Mouse (Mus musculus) forebrain, embryonic 13.5 days (tissue): Measurements from ENCODE around the gene Nox1. TPM values are rescaled to one million over a fixed set of nuclear protein-coding genes. Genes with fewer than 3 reads are reported as not detected.
A peak's percentile ranks its signal among the peaks of the same experiment; 100 is the strongest.

ENCODE experiments used
- ATAC-seq: fragments of 200-750 bp; cut with Nextera tagmentation; 2 replicates; pipeline ENCODE4 v1.8.0; 2017
- H3K27ac ChIP-seq: fragments of 300-500 bp; sonication (generic); 2 replicates; pipeline ENCODE4 v1.5.1; 2015; ENCODE audit warnings: inconsistent platforms, mild to moderate bottlenecking, moderate library complexity
- H3K27me3 ChIP-seq: fragments of 300-500 bp; sonication (generic); 2 replicates; pipeline ENCODE4 v1.6.1; 2015; ENCODE audit warnings: mild to moderate bottlenecking, inconsistent platforms
- H3K36me3 ChIP-seq: fragments of 300-500 bp; sonication (generic); 2 replicates; pipeline ENCODE4 v1.6.1; 2015; ENCODE audit warnings: mild to moderate bottlenecking, inconsistent platforms; ENCODE audit not compliant: poor library complexity, severe bottlenecking
- H3K4me1 ChIP-seq: fragments of 300-500 bp; sonication (generic); 2 replicates; pipeline ENCODE4 v1.6.1; 2015; ENCODE audit warnings: inconsistent platforms
- H3K4me2 ChIP-seq: fragments of 300-500 bp; sonication (generic); 2 replicates; pipeline ENCODE4 v1.6.1; 2015; ENCODE audit warnings: inconsistent platforms, mild to moderate bottlenecking, moderate library complexity
- H3K4me3 ChIP-seq: fragments of 300-500 bp; sonication (generic); 2 replicates; pipeline ENCODE4 v1.5.1; 2015; ENCODE audit warnings: mild to moderate bottlenecking, inconsistent platforms
- H3K9ac ChIP-seq: fragments of 300-500 bp; sonication (generic); 2 replicates; pipeline ENCODE4 v1.6.1; 2015; ENCODE audit warnings: mild to moderate bottlenecking, inconsistent platforms
- H3K9me3 ChIP-seq: fragments of 300-500 bp; sonication (generic); replicated peaks from 2 replicates; pipeline ENCODE4 v1.6.1; 2016; ENCODE audit warnings: inconsistent platforms
- WGBS: fragments of 180-500 bp; shearing (Covaris S2); methylation state at CpG from one replicate; pipeline ENCODE4 v1.1.7; 2015; 5-methylcytosine and 5-hydroxymethylcytosine counted together
- microRNA-seq: library from miRNA; unstranded; fragments of <30 nt; microRNA quantifications from one replicate; pipeline ENCODE4, GENCODE M21; 2016
- polyA plus RNA-seq: library from polyadenylated mRNA; unstranded; fragments of >200 nt; fragmentation: Nextera tagmentation; extraction: Ambion mirVana; gene quantifications from 2 replicates; pipeline ENCODE4 v1.2.1, GENCODE M21; 2015

Nox1 gene
- polyA plus RNA-seq, 1 experiment from 2014 or later: 0.21 TPM

GRCm38 (mm10) chrX:134111767-134112166 lies 110.0 kb downstream of the Nox1 start:
- no peaks in the 10 kb centered on the region for H3K36me3 ChIP-seq
- no peak overlapping the region for H3K4me2 ChIP-seq
- no peaks in the 10 kb centered on the region for H3K9me3 ChIP-seq
- no peak for ATAC-seq
- no peaks in the 10 kb centered on the region for H3K27me3 ChIP-seq
- H3K27ac ChIP-seq: no peak overlapping the region
- no peak overlapping the region for H3K4me3 ChIP-seq
- H3K9ac ChIP-seq: no peak overlapping the region
- WGBS: 91% methylated on average over 3 of the region's 3 CpGs
- no peaks in the 10 kb centered on the region for H3K4me1 ChIP-seq

DNA sequence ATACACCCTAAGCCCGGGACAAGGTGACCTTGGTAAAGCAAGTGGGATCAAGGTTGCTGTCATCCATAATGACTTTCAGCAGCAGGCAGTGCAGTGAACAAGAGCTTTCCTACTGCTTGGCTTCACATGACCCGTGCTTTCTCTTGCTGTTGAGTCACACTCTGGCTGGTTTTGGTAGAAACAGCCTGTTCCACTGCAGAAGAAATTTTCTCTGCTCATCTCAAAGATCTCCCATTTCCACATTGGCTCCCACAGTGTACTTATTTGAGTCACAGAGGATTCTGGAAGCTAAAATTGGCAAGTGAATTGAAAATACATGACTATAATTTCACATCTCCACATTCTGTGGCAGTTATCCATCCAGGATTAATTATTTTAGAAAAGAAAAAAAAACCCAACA lies 119.1 kb downstream of the Nox1 start:
- ATAC-seq: no peak
- Histone ChIP-seq H3K9ac (no peak overlapping the region), H3K27me3 (no peaks in the 10 kb centered on the region), H3K4me3 (no peak overlapping the region), H3K4me1 (no peaks in the 10 kb centered on the region), H3K36me3 (no peaks in the 10 kb centered on the region), H3K27ac (no peak overlapping the region), H3K9me3 (no peaks in the 10 kb centered on the region), H3K4me2 (no peak overlapping the region)
- WGBS: 69% methylated on average over 2 of the region's 2 CpGs

- Histone ChIP-seq H3K4me3 (no peak overlapping the region), H3K4me2 (no peak overlapping the region), H3K4me1 (no peaks in the 10 kb centered on the region), H3K27ac (no peak overlapping the region), H3K9me3 (no peaks in the 10 kb centered on the region), H3K27me3 (no peaks in the 10 kb centered on the region), H3K9ac (no peak overlapping the region), H3K36me3 (peaks cover 23% of the 10 kb centered on the region; the same call in 1 of the 2 replicates)
- WGBS: 57% methylated on average over 1 of the region's 1 CpGs
- ATAC-seq: peak; percentile 74
These were observed 136.3 kb downstream of the Nox1 start for GRCm38 (mm10) chrX:134085453-134085852.

DNA sequence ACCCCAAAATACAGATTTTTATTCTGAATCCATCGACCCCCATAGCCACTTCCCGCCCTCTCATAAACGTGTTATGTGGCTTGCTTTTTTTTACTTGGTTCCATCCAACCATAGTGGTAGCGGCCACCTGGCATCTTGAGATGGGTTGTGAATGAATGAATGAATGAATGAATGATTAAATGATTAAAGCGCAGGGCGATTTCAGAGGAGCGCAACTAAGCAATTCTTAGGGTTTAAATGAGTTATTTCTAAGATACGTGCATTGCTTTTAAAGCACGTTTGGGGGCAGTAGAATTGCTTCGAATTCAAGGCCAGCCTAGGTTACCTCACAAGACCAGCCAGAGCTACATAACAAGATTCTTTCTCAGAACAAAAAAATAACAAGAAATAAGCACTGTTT lies 162.0 kb downstream of the Nox1 start:
- peak overlapping the region; percentile 73 for H3K9ac ChIP-seq
- no peaks in the 10 kb centered on the region for H3K9me3 ChIP-seq
- H3K4me1 ChIP-seq: peaks cover 7% of the 10 kb centered on the region; the same call in 1 of the 2 replicates
- peak overlapping the region; percentile 54 for H3K4me3 ChIP-seq
- H3K36me3 ChIP-seq: peaks cover 17% of the 10 kb centered on the region
- no peak; the same call in 1 of the 2 replicates for ATAC-seq
- WGBS: 16% methylated on average over 10 of the region's 10 CpGs
- H3K27ac ChIP-seq: peak overlapping the region; percentile 91
- no peaks in the 10 kb centered on the region for H3K27me3 ChIP-seq
- H3K4me2 ChIP-seq: peak overlapping the region; percentile 54

DNA sequence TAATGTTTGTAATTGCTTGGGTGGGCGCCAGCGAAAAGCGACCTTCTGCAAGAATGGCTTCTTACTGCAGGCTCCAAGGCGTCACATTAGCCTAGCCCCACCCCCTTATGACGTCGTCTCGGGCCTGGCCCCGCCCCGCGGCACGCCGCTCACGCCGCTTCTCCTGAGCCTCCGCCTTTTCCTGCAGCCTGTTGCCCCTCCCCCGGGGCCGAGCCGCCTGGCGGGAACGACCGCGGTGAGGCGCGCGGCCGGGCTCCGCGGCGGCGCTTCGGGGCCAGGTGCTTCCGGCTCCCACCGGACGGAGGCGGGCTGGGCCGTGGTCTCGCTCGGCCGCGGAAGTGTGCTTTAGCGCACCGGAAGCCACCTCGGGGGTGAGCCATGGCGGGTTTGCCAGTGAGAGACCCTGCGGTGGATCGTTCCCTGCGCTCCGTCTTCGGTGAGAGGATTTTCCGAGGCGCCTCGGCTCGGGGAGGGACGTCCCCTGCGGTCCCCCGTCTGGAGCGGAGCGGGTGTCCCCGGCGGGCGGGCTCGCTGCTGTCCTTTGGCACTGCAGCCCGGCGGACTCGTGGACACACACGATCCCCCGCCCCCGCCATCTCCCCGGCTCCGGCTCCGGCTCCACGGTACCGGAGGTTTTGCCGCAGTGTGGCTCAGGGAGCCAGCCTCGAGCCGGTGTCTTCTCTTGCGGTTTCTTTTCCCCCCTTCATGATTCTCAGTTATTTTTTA lies 162.6 kb downstream of the Nox1 start, which contains the start of gene Cstf2:
Cstf2 (plus strand) TSS at position 201 of the 726 bp plus-strand sequence.
- Histone ChIP-seq H3K36me3 (peaks cover 17% of the 10 kb centered on the region), H3K4me3 (peak within 1 kb of the TSS; percentile 54), H3K27ac (peak within 1 kb of the TSS; percentile 91), H3K9me3 (no peaks in the 10 kb centered on the region), H3K27me3 (no peaks in the 10 kb centered on the region), H3K4me1 (peaks cover 7% of the 10 kb centered on the region; the same call in 1 of the 2 replicates), H3K4me2 (peak within 1 kb of the TSS; percentile 54), H3K9ac (peak within 1 kb of the TSS; percentile 73)
- 15% methylated on average over 44 of the region's 77 CpGs for WGBS
- peak; percentile 99 for ATAC-seq

DNA sequence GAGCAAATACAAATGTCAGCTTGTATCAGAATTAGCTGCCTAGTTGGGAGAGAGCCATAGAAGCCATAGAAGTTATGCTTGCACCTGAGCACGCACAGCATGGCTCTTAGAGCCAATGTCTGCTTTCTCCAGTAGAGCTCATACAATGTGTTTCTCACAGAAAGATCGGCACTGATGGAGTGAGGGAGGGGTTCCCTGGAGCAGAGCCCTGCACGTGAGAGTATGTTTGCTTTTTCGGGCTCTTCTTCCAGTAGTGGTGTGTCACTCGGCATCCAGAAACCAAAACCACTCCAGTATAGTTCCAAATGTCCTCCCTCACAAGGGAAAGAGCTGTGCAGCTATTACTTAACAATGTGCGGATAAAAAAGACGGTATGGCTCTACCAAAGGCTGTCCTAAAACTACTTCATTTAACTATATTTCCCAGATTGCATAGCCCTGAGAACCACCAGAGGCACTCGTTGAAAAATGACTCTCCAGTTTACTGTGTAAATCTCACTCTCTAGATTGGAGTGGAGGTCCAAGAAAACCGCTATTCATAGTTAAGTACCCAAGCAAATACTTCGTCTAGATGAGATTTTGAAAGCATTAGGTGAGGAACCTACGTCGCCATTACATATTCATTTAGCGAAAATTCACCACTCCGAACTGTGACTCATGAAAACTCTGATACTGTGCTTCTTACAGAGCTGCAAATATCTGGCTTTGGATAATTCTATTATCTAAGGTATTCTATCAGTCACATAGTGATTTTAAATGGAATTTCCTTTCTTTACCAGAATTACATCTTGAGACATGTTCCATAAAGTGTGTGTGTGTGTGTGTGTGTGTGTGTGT lies 163.5 kb downstream of the Nox1 start:
- 76% methylated on average over 14 of the region's 14 CpGs for WGBS
- Histone ChIP-seq H3K9me3 (no peaks in the 10 kb centered on the region), H3K9ac (no peak overlapping the region), H3K27me3 (no peaks in the 10 kb centered on the region), H3K4me1 (peaks cover 7% of the 10 kb centered on the region; the same call in 1 of the 2 replicates), H3K36me3 (peaks cover 17% of the 10 kb centered on the region), H3K27ac (peak overlapping the region; percentile 91; the same call in 1 of the 2 replicates), H3K4me3 (peak overlapping the region; percentile 54), H3K4me2 (peak overlapping the region; percentile 39)
- 0 out of 2 replicates have a peak, but pooled peaks have one; percentile 0 for ATAC-seq

- Histone ChIP-seq H3K4me3 (no peak overlapping the region), H3K4me2 (no peak overlapping the region), H3K9me3 (no peaks in the 10 kb centered on the region), H3K27me3 (no peaks in the 10 kb centered on the region), H3K27ac (no peak overlapping the region), H3K36me3 (peaks cover 6% of the 10 kb centered on the region), H3K9ac (no peak overlapping the region), H3K4me1 (peaks cover 7% of the 10 kb centered on the region; the same call in 1 of the 2 replicates)
- ATAC-seq: no peak
- WGBS: 94% methylated on average over 2 of the region's 2 CpGs
These were observed 164.9 kb downstream of the Nox1 start for GRCm38 (mm10) chrX:134056897-134057296.

GRCm38 (mm10) chrX:134048994-134049393 lies 172.8 kb downstream of the Nox1 start:
- 73% methylated on average over 1 of the region's 1 CpGs for WGBS

More at GRCm38 (mm10) chrX:134048994-134049393, 172.8 kb downstream of the Nox1 start:
- Histone ChIP-seq H3K9ac (no peak overlapping the region), H3K4me1 (no peaks in the 10 kb centered on the region), H3K36me3 (no peaks in the 10 kb centered on the region), H3K9me3 (no peaks in the 10 kb centered on the region), H3K4me3 (no peak overlapping the region), H3K27me3 (no peaks in the 10 kb centered on the region), H3K4me2 (no peak overlapping the region), H3K27ac (no peak overlapping the region)
- no peak for ATAC-seq

Small RNA genes lying within 50 kb of the gene (microRNA-seq; reads per million reads assigned to microRNA genes)
- 1.1 reads per million for gene Mir3112

Other genes starting within 250 kb of the Nox1 start
- 0.76 and 0.79 TPM in 2 replicates for gene Sytl4, start 240.1 kb downstream of the Nox1 start, polyA plus RNA-seq
- 59.8 and 68.3 TPM in 2 replicates for gene Cstf2, start 162.8 kb downstream of the Nox1 start, polyA plus RNA-seq
- gene Xkrx, start 59.9 kb downstream of the Nox1 start, polyA plus RNA-seq: 0.09 and 0.11 TPM in 2 replicates
- not detected in 2 replicates for gene Arl13a, start 34.5 kb downstream of the Nox1 start, polyA plus RNA-seq
- 7.2 and 7.9 TPM in 2 replicates for gene Trmt2b, start 55.0 kb upstream of the Nox1 start, polyA plus RNA-seq
- 77.4 and 84.6 TPM in 2 replicates for gene Tmem35a, start 73.3 kb upstream of the Nox1 start, polyA plus RNA-seq
- 24.5 and 27.3 TPM in 2 replicates for gene Cenpi, start 86.1 kb upstream of the Nox1 start, polyA plus RNA-seq
- gene Drp2, start 182.6 kb upstream of the Nox1 start, polyA plus RNA-seq: 10.8 and 13.1 TPM in 2 replicates